Mouse (Mus musculus): ENCODE measurements around the gene Rapsn.

- TF ChIP-seq CTCF (IDR thresholded peaks at IDR 0.05; ENCODE audit: low read depth) (no peak), EP300 (IDR thresholded peaks at IDR 0.05; ENCODE audit: low read depth) (peak; percentile 85)
Measured at GRCm38 (mm10) chr2:91027391-91028214, 7.8 kb upstream of the Rapsn start.
